Mouse (Mus musculus) megakaryocyte, embryonic 14.5 days (primary cell): ENCODE results near the gene Itgb1.

Experiments used
- FLI1 ChIP-seq: IDR thresholded peaks from 2 replicates; pipeline ENCODE4 v1.6.1; 2012; ENCODE audit warnings: low read length, inconsistent platforms, mixed read lengths
- GATA1 ChIP-seq: IDR thresholded peaks from 3 replicates; pipeline ENCODE4 v1.6.1; 2012; ENCODE audit warnings: mixed read lengths, low read length, inconsistent platforms, borderline replicate concordance

DNA sequence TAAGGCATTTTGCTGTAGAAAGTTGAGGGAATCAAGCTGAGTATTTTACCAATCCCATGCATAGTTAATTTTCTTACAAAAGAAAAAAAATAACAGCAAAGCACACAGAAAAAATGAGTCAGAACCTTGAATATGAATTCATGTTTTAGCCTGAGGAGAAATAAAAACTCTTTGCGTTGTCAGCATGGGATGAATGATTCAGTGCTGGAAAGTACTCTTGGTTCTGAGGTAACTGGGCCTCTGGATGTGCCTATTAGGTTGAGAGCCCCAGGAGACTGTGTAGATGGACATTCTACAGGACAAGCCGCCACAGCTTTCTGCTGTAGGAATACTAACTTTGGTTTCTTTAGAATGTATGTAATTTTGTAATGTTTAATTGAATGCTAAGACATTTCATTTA is 19.4 kb downstream of the Itgb1 start:
- no peak for TF ChIP-seq GATA1
- no peak for TF ChIP-seq FLI1
